Mouse (Mus musculus): Measurements from ENCODE around the gene Atp6v1g2. TPM values are rescaled to one million over a fixed set of nuclear protein-coding genes. Genes with fewer than 3 reads are reported as not detected.

The Atp6v1g2 gene
- 59.7 and 81.4 TPM in 2 replicates for total RNA-seq (2014; rRNA removed)
- 121 and 146 TPM in 2 replicates for polyA plus RNA-seq (2015; fragmentation: Nextera tagmentation; extraction: Ambion mirVana)

GRCm38 (mm10) chr17:35233114-35233980, at the start of gene Atp6v1g2:
Atp6v1g2 (plus strand) TSS chr17:35233660.
- no peak for TF ChIP-seq CTCF (IDR thresholded peaks at IDR 0.05; ENCODE audit: low read depth)
- Histone ChIP-seq H3K9me3 (ENCODE audit: low read length) (no peaks in the 10 kb centered on the region), H3K4me2 (ENCODE audit: low read depth) (peak within 1 kb of the TSS; percentile 95), H3K27ac (ENCODE audit: low read depth, low read length) (no peak within 1 kb of the TSS), H3K36me3 (ENCODE audit: insufficient read depth) (peaks cover 25% of the 10 kb centered on the region), H3K9ac (no peak within 1 kb of the TSS), H3K4me1 (ENCODE audit: insufficient read depth) (peaks cover 5% of the 10 kb centered on the region; the same call in 1 of the 2 replicates), H3K4me3 (ENCODE audit: low read depth, low read length) (peak within 1 kb of the TSS; percentile 52; the same call in 1 of the 2 replicates), H3K27me3 (ENCODE audit: insufficient read depth, low read length) (no peaks in the 10 kb centered on the region)
- no peak for DNase-seq
- WGBS = 68% methylated on average over 18 of the region's 18 CpGs
- no peak for ATAC-seq

- ATAC-seq (peak; percentile 76), DNase-seq (peak; percentile 55)
- WGBS = 3% methylated on average over 18 of the region's 18 CpGs
- Histone ChIP-seq H3K27me3 (ENCODE audit: insufficient read depth, low read length) (no peaks in the 10 kb centered on the region), H3K9ac (peak overlapping the region; percentile 45; the same call in 1 of the 2 replicates), H3K27ac (ENCODE audit: low read depth, low read length) (peak overlapping the region; percentile 82), H3K4me2 (ENCODE audit: low read depth) (peak overlapping the region; percentile 55), H3K4me1 (ENCODE audit: insufficient read depth) (peaks cover 3% of the 10 kb centered on the region; the same call in 1 of the 2 replicates), H3K36me3 (ENCODE audit: insufficient read depth) (no peaks in the 10 kb centered on the region), H3K4me3 (ENCODE audit: low read depth, low read length) (peak overlapping the region; percentile 39), H3K9me3 (ENCODE audit: low read length) (no peaks in the 10 kb centered on the region)
- TF ChIP-seq CTCF (IDR thresholded peaks at IDR 0.05; ENCODE audit: low read depth) = no peak
These were observed 47.5 kb upstream of the Atp6v1g2 start for GRCm38 (mm10) chr17:35185639-35186611.

DNA sequence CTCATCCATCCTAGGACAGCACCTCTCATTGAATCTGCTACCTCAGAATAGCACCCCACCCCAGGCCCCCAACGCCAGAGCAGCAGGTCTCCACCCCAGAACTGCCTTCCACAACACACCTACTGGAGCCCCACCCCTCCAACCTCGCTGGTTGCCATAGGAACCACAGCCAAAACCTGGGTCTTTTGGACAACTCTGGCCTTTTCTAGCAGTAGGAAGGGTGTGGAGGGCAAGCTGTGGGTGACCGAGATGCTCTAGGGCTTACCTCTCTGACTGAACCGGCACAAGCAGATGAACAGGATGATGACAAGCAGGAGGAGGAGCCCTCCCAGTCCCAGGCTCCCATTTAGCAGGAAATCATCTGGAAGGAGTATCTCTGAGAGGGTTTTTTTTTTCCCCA, 46.8 kb upstream of the Atp6v1g2 start:
- no peaks in the 10 kb centered on the region for H3K36me3 ChIP-seq (ENCODE audit: insufficient read depth)
- WGBS = 2% methylated on average over 4 of the region's 4 CpGs
- peak overlapping the region; percentile 39 for H3K4me3 ChIP-seq (ENCODE audit: low read depth, low read length)
- H3K27ac ChIP-seq (ENCODE audit: low read depth, low read length) = peak overlapping the region; percentile 82
- peak overlapping the region; percentile 45; the same call in 1 of the 2 replicates for H3K9ac ChIP-seq
- H3K4me1 ChIP-seq (ENCODE audit: insufficient read depth) = peaks cover 3% of the 10 kb centered on the region; the same call in 1 of the 2 replicates
- ATAC-seq = peak; percentile 57
- H3K4me2 ChIP-seq (ENCODE audit: low read depth) = peak overlapping the region; percentile 55
- no peaks in the 10 kb centered on the region for H3K27me3 ChIP-seq (ENCODE audit: insufficient read depth, low read length)
- H3K9me3 ChIP-seq (ENCODE audit: low read length) = no peaks in the 10 kb centered on the region
- peak; percentile 48 for DNase-seq
- TF ChIP-seq CTCF (IDR thresholded peaks at IDR 0.05; ENCODE audit: low read depth) = no peak

DNA sequence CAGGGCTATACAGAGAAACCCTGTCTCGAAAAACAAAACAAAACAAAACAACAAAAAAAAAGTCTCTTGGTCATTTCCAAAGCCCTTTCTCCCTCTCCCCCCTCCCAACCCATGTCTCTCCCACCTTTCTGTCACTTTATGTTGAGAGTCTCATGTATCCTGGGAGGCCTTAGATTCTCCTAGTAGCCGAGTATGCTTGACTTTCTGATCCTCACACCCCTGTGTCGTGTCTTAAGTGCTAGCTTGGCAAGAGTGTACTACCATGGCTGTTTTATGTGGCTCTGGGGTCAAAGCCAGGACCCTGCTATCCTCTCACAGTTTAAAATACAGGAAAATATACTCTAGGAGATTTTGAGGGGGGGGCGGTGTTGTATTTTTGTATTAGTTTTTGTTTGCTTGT, 46.1 kb upstream of the Atp6v1g2 start:
- Histone ChIP-seq H3K4me1 (ENCODE audit: insufficient read depth) (peaks cover 3% of the 10 kb centered on the region; the same call in 1 of the 2 replicates), H3K9ac (no peak overlapping the region), H3K4me2 (ENCODE audit: low read depth) (peak overlapping the region; percentile 55; the same call in 1 of the 2 replicates), H3K9me3 (ENCODE audit: low read length) (no peaks in the 10 kb centered on the region), H3K27ac (ENCODE audit: low read depth, low read length) (no peak overlapping the region), H3K4me3 (ENCODE audit: low read depth, low read length) (no peak overlapping the region), H3K36me3 (ENCODE audit: insufficient read depth) (no peaks in the 10 kb centered on the region), H3K27me3 (ENCODE audit: insufficient read depth, low read length) (no peaks in the 10 kb centered on the region)
- TF ChIP-seq CTCF (IDR thresholded peaks at IDR 0.05; ENCODE audit: low read depth) = no peak
- ATAC-seq = no peak
- DNase-seq = no peak
- 73% methylated on average over 4 of the region's 4 CpGs for WGBS

- ATAC-seq (no peak), DNase-seq (no peak)
- no peaks in the 10 kb centered on the region for H3K9me3 ChIP-seq (ENCODE audit: low read length)
These were observed 45.4 kb upstream of the Atp6v1g2 start, which contains the start of gene Lst1 for GRCm38 (mm10) chr17:35187959-35188610. Lst1 (minus strand) TSS chr17:35188439.

DNA sequence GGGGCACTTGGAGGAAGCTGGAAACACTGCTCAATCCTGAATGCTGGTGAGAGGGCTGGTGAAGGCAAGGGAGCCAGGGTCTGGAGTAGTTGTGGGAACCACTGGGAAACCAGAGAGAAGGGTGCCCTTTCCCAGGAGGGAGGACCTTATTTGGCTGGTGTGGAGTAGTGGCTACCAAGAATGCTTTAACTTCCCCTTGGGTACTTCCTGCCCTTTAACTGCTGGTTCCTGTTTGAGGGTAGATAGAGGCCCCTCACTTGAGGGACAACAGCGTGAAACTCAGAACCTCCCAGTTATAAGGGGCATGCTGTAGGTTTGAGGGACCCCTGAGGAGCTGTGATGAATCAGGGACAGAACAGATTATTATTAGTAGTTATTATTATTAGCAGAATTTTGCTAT, 44.3 kb upstream of the Atp6v1g2 start:
- no peak for DNase-seq
- H3K4me3 ChIP-seq (ENCODE audit: low read depth, low read length) = no peak overlapping the region
- no peak for ATAC-seq
- H3K27me3 ChIP-seq (ENCODE audit: insufficient read depth, low read length) = no peaks in the 10 kb centered on the region
- TF ChIP-seq CTCF (IDR thresholded peaks at IDR 0.05; ENCODE audit: low read depth) = no peak
- peaks cover 3% of the 10 kb centered on the region; the same call in 1 of the 2 replicates for H3K4me1 ChIP-seq (ENCODE audit: insufficient read depth)
- H3K9me3 ChIP-seq (ENCODE audit: low read length) = no peaks in the 10 kb centered on the region
- 82% methylated on average over 1 of the region's 1 CpGs for WGBS
- no peak overlapping the region for H3K4me2 ChIP-seq (ENCODE audit: low read depth)
- H3K36me3 ChIP-seq (ENCODE audit: insufficient read depth) = no peaks in the 10 kb centered on the region
- H3K9ac ChIP-seq = no peak overlapping the region
- H3K27ac ChIP-seq (ENCODE audit: low read depth, low read length) = no peak overlapping the region

More at GRCm38 (mm10) chr17:35187959-35188610, 45.4 kb upstream of the Atp6v1g2 start, which contains the start of gene Lst1:
- Histone ChIP-seq H3K27ac (ENCODE audit: low read depth, low read length) (no peak within 1 kb of the TSS), H3K4me1 (ENCODE audit: insufficient read depth) (peaks cover 3% of the 10 kb centered on the region; the same call in 1 of the 2 replicates), H3K4me2 (ENCODE audit: low read depth) (no peak within 1 kb of the TSS), H3K4me3 (ENCODE audit: low read depth, low read length) (no peak within 1 kb of the TSS), H3K36me3 (ENCODE audit: insufficient read depth) (no peaks in the 10 kb centered on the region), H3K27me3 (ENCODE audit: insufficient read depth, low read length) (no peaks in the 10 kb centered on the region), H3K9ac (no peak within 1 kb of the TSS)
- no peak for TF ChIP-seq CTCF (IDR thresholded peaks at IDR 0.05; ENCODE audit: low read depth)
- 68% methylated on average over 7 of the region's 7 CpGs for WGBS
